Mouse (Mus musculus) embryonic facial prominence, embryonic 14.5 days (tissue): ENCODE measurements at regions not wholly inside any gene's neighbourhood (a gene's known extent, or its start where the extent isn't known, plus 50 kb on each side); places are given as distances from the start of the nearest gene placed in this dataset.

Source experiments
- ATAC-seq: fragments of 200-750 bp; cut with Nextera tagmentation; 2 replicates; pipeline ENCODE4 v1.8.0; 2017; ENCODE audit warnings: low read depth, moderate number of reproducible peaks, moderate TSS enrichment
- DNase-seq: peaks from one replicate; pipeline ENCODE4 v3.0.0-alpha.2; 2015; ENCODE audit warnings: low spot score
- H3K27ac ChIP-seq: fragments of 300-500 bp; sonication (generic); replicated peaks from 2 replicates; pipeline ENCODE4 v1.5.1; 2014; ENCODE audit warnings: low read depth, mild to moderate bottlenecking, low read length, moderate library complexity
- H3K27me3 ChIP-seq: fragments of 300-500 bp; sonication (generic); replicated peaks from 2 replicates; pipeline ENCODE4 v1.6.1; 2014; ENCODE audit warnings: low read length; ENCODE audit not compliant: control insufficient read depth, insufficient read depth
- H3K36me3 ChIP-seq: fragments of 300-500 bp; sonication (generic); 2 replicates; pipeline ENCODE4 v1.6.1; 2014; ENCODE audit warnings: low read length, mixed read lengths; ENCODE audit not compliant: control insufficient read depth, insufficient read depth
- H3K4me1 ChIP-seq: fragments of 300-500 bp; sonication (generic); 2 replicates; pipeline ENCODE4 v1.6.1; 2014; ENCODE audit warnings: antibody characterized with exemption, low read length; ENCODE audit not compliant: control insufficient read depth, insufficient read depth
- H3K4me2 ChIP-seq: fragments of 300-500 bp; sonication (generic); 2 replicates; pipeline ENCODE4 v1.6.1; 2014; ENCODE audit warnings: low read depth, mild to moderate bottlenecking, low read length, moderate library complexity, mixed read lengths
- H3K4me3 ChIP-seq: fragments of 300-500 bp; sonication (generic); 2 replicates; pipeline ENCODE4 v1.5.1; 2014; ENCODE audit warnings: low read depth, mild to moderate bottlenecking, low read length
- H3K9ac ChIP-seq: fragments of 300-500 bp; sonication (generic); 2 replicates; pipeline ENCODE4 v1.6.1; 2014; ENCODE audit warnings: low read depth, mild to moderate bottlenecking, low read length, moderate library complexity, mixed read lengths
- H3K9me3 ChIP-seq: fragments of 300-500 bp; sonication (generic); 2 replicates; pipeline ENCODE4 v1.6.1; 2016; ENCODE audit warnings: low read length; ENCODE audit not compliant: control insufficient read depth
- WGBS: fragments of 180-500 bp; shearing (Covaris S2); extraction: QIAGEN DNeasy Blood & Tissue Kit; methylation state at CpG from one replicate; pipeline ENCODE4 v1.1.7; 2014; 5-methylcytosine and 5-hydroxymethylcytosine counted together

GRCm38 (mm10) chr17:7680658-7681057 lies 146.4 kb downstream of the Fndc1 start:
- Histone ChIP-seq H3K4me3 (no peak overlapping the region), H3K36me3 (no peaks in the 10 kb centered on the region), H3K27ac (no peak overlapping the region), H3K9me3 (no peaks in the 10 kb centered on the region), H3K4me2 (no peak overlapping the region), H3K4me1 (no peaks in the 10 kb centered on the region), H3K27me3 (no peaks in the 10 kb centered on the region), H3K9ac (no peak overlapping the region)
- no peak for ATAC-seq
- DNase-seq, result no peak
- 79% methylated on average over 9 of the region's 9 CpGs for WGBS

GRCm38 (mm10) chr17:7679786-7680185 lies 147.3 kb downstream of the Fndc1 start:
- Histone ChIP-seq H3K4me2 (no peak overlapping the region), H3K36me3 (no peaks in the 10 kb centered on the region), H3K9ac (no peak overlapping the region), H3K4me1 (no peaks in the 10 kb centered on the region), H3K9me3 (no peaks in the 10 kb centered on the region), H3K27ac (no peak overlapping the region), H3K4me3 (no peak overlapping the region), H3K27me3 (no peaks in the 10 kb centered on the region)
- ATAC-seq (no peak), DNase-seq (no peak)

- no peak overlapping the region for H3K4me3 ChIP-seq
- DNase-seq, result no peak
- 77% methylated on average over 9 of the region's 9 CpGs for WGBS
- H3K9ac ChIP-seq, result no peak overlapping the region
- no peak overlapping the region for H3K4me2 ChIP-seq
- no peaks in the 10 kb centered on the region for H3K9me3 ChIP-seq
- ATAC-seq, result no peak
- H3K27ac ChIP-seq, result no peak overlapping the region
- no peaks in the 10 kb centered on the region for H3K36me3 ChIP-seq
- no peaks in the 10 kb centered on the region for H3K27me3 ChIP-seq
- H3K4me1 ChIP-seq, result no peaks in the 10 kb centered on the region
These were observed 148.2 kb downstream of the Fndc1 start for GRCm38 (mm10) chr17:7678898-7679297.

- Histone ChIP-seq H3K9ac (no peak overlapping the region), H3K4me3 (no peak overlapping the region), H3K4me1 (no peaks in the 10 kb centered on the region), H3K4me2 (no peak overlapping the region), H3K27ac (no peak overlapping the region), H3K27me3 (no peaks in the 10 kb centered on the region), H3K36me3 (no peaks in the 10 kb centered on the region), H3K9me3 (no peaks in the 10 kb centered on the region)
- DNase-seq, result no peak
- WGBS, result 89% methylated on average over 7 of the region's 7 CpGs
- ATAC-seq, result no peak
These were observed 149.3 kb downstream of the Fndc1 start for GRCm38 (mm10) chr17:7677796-7678195.

- ATAC-seq, result no peak
- Histone ChIP-seq H3K9ac (no peak overlapping the region), H3K36me3 (no peaks in the 10 kb centered on the region), H3K27ac (no peak overlapping the region), H3K4me2 (no peak overlapping the region), H3K4me1 (no peaks in the 10 kb centered on the region), H3K4me3 (no peak overlapping the region), H3K27me3 (no peaks in the 10 kb centered on the region), H3K9me3 (no peaks in the 10 kb centered on the region)
- 81% methylated on average over 8 of the region's 8 CpGs for WGBS
- no peak for DNase-seq
These were observed 149.8 kb downstream of the Fndc1 start for GRCm38 (mm10) chr17:7677301-7677700.

- no peak overlapping the region for H3K4me3 ChIP-seq
- no peak for DNase-seq
- no peak for ATAC-seq
- no peak overlapping the region for H3K4me2 ChIP-seq
- H3K9ac ChIP-seq, result no peak overlapping the region
- no peaks in the 10 kb centered on the region for H3K9me3 ChIP-seq
- H3K4me1 ChIP-seq, result no peaks in the 10 kb centered on the region
- H3K36me3 ChIP-seq, result no peaks in the 10 kb centered on the region
- 78% methylated on average over 2 of the region's 2 CpGs for WGBS
- no peaks in the 10 kb centered on the region for H3K27me3 ChIP-seq
- no peak overlapping the region for H3K27ac ChIP-seq
These were observed 150.3 kb downstream of the Fndc1 start for GRCm38 (mm10) chr17:7676776-7677175.

- DNase-seq (no peak), ATAC-seq (no peak)
- 92% methylated on average over 2 of the region's 2 CpGs for WGBS
- H3K4me2 ChIP-seq, result no peak overlapping the region
- no peaks in the 10 kb centered on the region for H3K4me1 ChIP-seq
- no peak overlapping the region for H3K4me3 ChIP-seq
- no peak overlapping the region for H3K9ac ChIP-seq
- H3K9me3 ChIP-seq, result no peaks in the 10 kb centered on the region
- H3K27ac ChIP-seq, result no peak overlapping the region
- no peaks in the 10 kb centered on the region for H3K27me3 ChIP-seq
- no peaks in the 10 kb centered on the region for H3K36me3 ChIP-seq
These were observed 152.6 kb downstream of the Fndc1 start for GRCm38 (mm10) chr17:7674511-7674910.

GRCm38 (mm10) chr17:7667826-7668225 lies 159.3 kb downstream of the Fndc1 start:
- no peak overlapping the region for H3K4me2 ChIP-seq
- 0 out of 2 replicates have a peak, but pooled peaks cover 5% of the 10 kb centered on the region for H3K9me3 ChIP-seq
- no peaks in the 10 kb centered on the region for H3K27me3 ChIP-seq
- DNase-seq (no peak), ATAC-seq (peak; percentile 37; the same call in 1 of the 2 replicates)
- 34% methylated on average over 3 of the region's 3 CpGs for WGBS
- 0 out of 2 replicates have a peak, but pooled peaks cover 2% of the 10 kb centered on the region for H3K4me1 ChIP-seq
- no peak overlapping the region for H3K9ac ChIP-seq
- no peak overlapping the region for H3K4me3 ChIP-seq
- H3K36me3 ChIP-seq, result no peaks in the 10 kb centered on the region
- H3K27ac ChIP-seq, result no peak overlapping the region

- Histone ChIP-seq H3K27me3 (no peaks in the 10 kb centered on the region), H3K27ac (no peak overlapping the region), H3K9me3 (0 out of 2 replicates have a peak, but pooled peaks cover 5% of the 10 kb centered on the region), H3K4me2 (no peak overlapping the region), H3K9ac (no peak overlapping the region), H3K36me3 (no peaks in the 10 kb centered on the region), H3K4me1 (0 out of 2 replicates have a peak, but pooled peaks cover 2% of the 10 kb centered on the region), H3K4me3 (no peak overlapping the region)
- peak; percentile 42 for DNase-seq
- ATAC-seq, result no peak
- WGBS, result 62% methylated on average over 6 of the region's 6 CpGs
These were observed 160.2 kb downstream of the Fndc1 start for GRCm38 (mm10) chr17:7666781-7667398.
